Mouse (Mus musculus) thymus, adult 2 months (tissue): ENCODE measurements at regions not wholly inside any gene's neighbourhood (a gene's known extent, or its start where the extent isn't known, plus 50 kb on each side); places are given as distances from the start of the nearest gene placed in this dataset.

Experiments used
- DNase-seq: peaks from one replicate; pipeline ENCODE4 v3.0.0; 2021
- H3K27ac ChIP-seq: fragments of 200-500 bp; 2 replicates; pipeline ENCODE4 v1.5.1; 2012; ENCODE audit warnings: low read length, control low read depth; ENCODE audit not compliant: control insufficient read depth, insufficient read depth
- H3K27me3 ChIP-seq: fragments of 200-500 bp; 2 replicates; pipeline ENCODE4 v1.6.1; 2012; ENCODE audit warnings: mild to moderate bottlenecking, low read length, moderate library complexity, mixed read lengths; ENCODE audit not compliant: control insufficient read depth, insufficient read depth
- H3K36me3 ChIP-seq: fragments of 200-500 bp; 2 replicates; pipeline ENCODE4 v1.6.1; 2012; ENCODE audit warnings: mild to moderate bottlenecking, low read length, moderate library complexity; ENCODE audit not compliant: control insufficient read depth, insufficient read depth
- H3K4me1 ChIP-seq: fragments of 200-500 bp; replicated peaks from 2 replicates; pipeline ENCODE4 v1.6.1; 2012; ENCODE audit warnings: low read length; ENCODE audit not compliant: control insufficient read depth, insufficient read depth
- H3K4me3 ChIP-seq: fragments of 200-500 bp; 2 replicates; pipeline ENCODE4 v1.5.1; 2012; ENCODE audit warnings: mild to moderate bottlenecking, low read length, control low read depth, moderate library complexity; ENCODE audit not compliant: control insufficient read depth, insufficient read depth
- CTCF ChIP-seq: fragments of 200-500 bp; IDR thresholded peaks from 2 replicates; pipeline ENCODE4 v1.5.1; 2012; ENCODE audit warnings: mild to moderate bottlenecking, control low read depth, low read length, moderate library complexity, borderline replicate concordance; ENCODE audit not compliant: control insufficient read depth, poor library complexity, insufficient read depth; ENCODE audit errors: extremely low read depth
- POLR2A ChIP-seq: fragments of 200-500 bp; IDR thresholded peaks from 2 replicates; pipeline ENCODE4 v1.6.1; 2012; ENCODE audit warnings: mild to moderate bottlenecking, low read length, control low read depth, moderate library complexity; ENCODE audit not compliant: control insufficient read depth, poor library complexity, insufficient read depth; ENCODE audit errors: extremely low read depth
- WGBS: fragments of 180-500 bp; shearing (Covaris S2); methylation state at CpG from one replicate; pipeline ENCODE4 v1.1.7; 2018; 5-methylcytosine and 5-hydroxymethylcytosine counted together

GRCm38 (mm10) chr2:174868743-174869369 is 108.4 kb downstream of the Edn3 start:
- Histone ChIP-seq H3K4me1 (no peaks in the 10 kb centered on the region), H3K27ac (no peak overlapping the region), H3K4me3 (no peak overlapping the region), H3K27me3 (no peaks in the 10 kb centered on the region), H3K36me3 (no peaks in the 10 kb centered on the region)
- 67% methylated on average over 8 of the region's 8 CpGs for WGBS
- DNase-seq: no peak
- TF ChIP-seq POLR2A: no peak
- no peak for TF ChIP-seq CTCF

GRCm38 (mm10) chr2:174870284-174870683 is 109.9 kb downstream of the Edn3 start:
- H3K27ac ChIP-seq: no peak overlapping the region
- H3K4me1 ChIP-seq: no peaks in the 10 kb centered on the region
- H3K4me3 ChIP-seq: no peak overlapping the region
- peak; percentile 36; the same call in 1 of the 2 replicates for TF ChIP-seq CTCF
- no peak for TF ChIP-seq POLR2A
- peak; percentile 30 for DNase-seq
- H3K36me3 ChIP-seq: no peaks in the 10 kb centered on the region
- WGBS: 97% methylated on average over 5 of the region's 5 CpGs
- no peaks in the 10 kb centered on the region for H3K27me3 ChIP-seq

- Histone ChIP-seq H3K4me3 (no peak overlapping the region), H3K27me3 (no peaks in the 10 kb centered on the region), H3K36me3 (no peaks in the 10 kb centered on the region), H3K27ac (no peak overlapping the region), H3K4me1 (no peaks in the 10 kb centered on the region)
- TF ChIP-seq POLR2A (no peak), CTCF (no peak)
- WGBS: 48% methylated on average over 10 of the region's 10 CpGs
- DNase-seq: no peak
Measured at GRCm38 (mm10) chr2:174871225-174871624, 110.8 kb downstream of the Edn3 start.

GRCm38 (mm10) chr2:174871844-174872243 is 111.4 kb downstream of the Edn3 start:
- TF ChIP-seq CTCF: no peak
- TF ChIP-seq POLR2A: no peak
- WGBS: 91% methylated on average over 3 of the region's 3 CpGs
- Histone ChIP-seq H3K4me1 (no peaks in the 10 kb centered on the region), H3K36me3 (no peaks in the 10 kb centered on the region), H3K27me3 (no peaks in the 10 kb centered on the region), H3K27ac (no peak overlapping the region), H3K4me3 (no peak overlapping the region)
- no peak for DNase-seq

GRCm38 (mm10) chr2:174876886-174877285 is 116.5 kb downstream of the Edn3 start:
- Histone ChIP-seq H3K4me1 (no peaks in the 10 kb centered on the region), H3K27ac (no peak overlapping the region), H3K27me3 (no peaks in the 10 kb centered on the region), H3K36me3 (no peaks in the 10 kb centered on the region), H3K4me3 (no peak overlapping the region)
- 84% methylated on average over 5 of the region's 5 CpGs for WGBS
- TF ChIP-seq CTCF (no peak), POLR2A (no peak)
- DNase-seq: no peak

GRCm38 (mm10) chr2:174878979-174879378 is 118.6 kb downstream of the Edn3 start:
- DNase-seq: no peak
- Histone ChIP-seq H3K4me1 (no peaks in the 10 kb centered on the region), H3K27ac (no peak overlapping the region), H3K36me3 (no peaks in the 10 kb centered on the region), H3K27me3 (no peaks in the 10 kb centered on the region), H3K4me3 (no peak overlapping the region)
- TF ChIP-seq POLR2A: no peak
- 85% methylated on average over 4 of the region's 4 CpGs for WGBS

- Histone ChIP-seq H3K27me3 (no peaks in the 10 kb centered on the region), H3K4me3 (no peak overlapping the region), H3K4me1 (no peaks in the 10 kb centered on the region), H3K27ac (no peak overlapping the region), H3K36me3 (no peaks in the 10 kb centered on the region)
- no peak for DNase-seq
- TF ChIP-seq POLR2A (no peak), CTCF (no peak)
- WGBS: 69% methylated on average over 13 of the region's 13 CpGs
Measured at GRCm38 (mm10) chr2:174880659-174881058, 120.2 kb downstream of the Edn3 start.
